Mouse (Mus musculus) embryonic fibroblast, embryonic 13.5 days (primary cell): ENCODE data around the gene Syde2.

Experiments
- CTCF ChIP-seq: IDR thresholded peaks from 2 replicates; pipeline ENCODE4 v1.5.1; 2011; ENCODE audit warnings: mild to moderate bottlenecking, control low read depth, low read length, moderate library complexity, borderline replicate concordance; ENCODE audit not compliant: insufficient read depth
- POLR2A ChIP-seq: IDR thresholded peaks from 2 replicates; pipeline ENCODE4 v1.6.1; 2011; ENCODE audit warnings: low read depth, mild to moderate bottlenecking, control low read depth, low read length, moderate library complexity

GRCm38 (mm10) chr3:146030255-146030836, 42.7 kb downstream of the Syde2 start:
- TF ChIP-seq CTCF = no peak
- TF ChIP-seq POLR2A = no peak
